Mouse (Mus musculus): ENCODE data around the gene BC024978. TPM values are rescaled to one million over a fixed set of nuclear protein-coding genes. Genes with fewer than 3 reads are reported as not detected.

Gene BC024978
- polyA plus RNA-seq, 1 experiment from 2014 or later: 3.6 TPM

- ATAC-seq (ENCODE audit: low read depth): no peak
- Histone ChIP-seq H3K27me3 (ENCODE audit: control insufficient read depth, insufficient read depth, low read length) (no peaks in the 10 kb centered on the region), H3K27ac (ENCODE audit: low read depth, low read length) (no peak overlapping the region), H3K9ac (replicated peaks; ENCODE audit: low read depth, low read length) (no peak overlapping the region), H3K4me1 (ENCODE audit: control insufficient read depth, insufficient read depth, low read length) (peaks cover 18% of the 10 kb centered on the region), H3K36me3 (ENCODE audit: control insufficient read depth, insufficient read depth, low read length) (0 out of 2 replicates have a peak, but pooled peaks cover 2% of the 10 kb centered on the region), H3K4me2 (ENCODE audit: low read depth, low read length) (no peak overlapping the region), H3K9me3 (ENCODE audit: control insufficient read depth, low read length) (no peaks in the 10 kb centered on the region), H3K4me3 (ENCODE audit: low read depth, low read length) (no peak overlapping the region)
These were observed 2.8 kb downstream of the BC024978 start for GRCm38 (mm10) chr7:27198355-27198754.

GRCm38 (mm10) chr7:27198779-27199178, 3.2 kb downstream of the BC024978 start:
- ATAC-seq (ENCODE audit: low read depth): no peak
- no peaks in the 10 kb centered on the region for H3K9me3 ChIP-seq (ENCODE audit: control insufficient read depth, low read length)
- peaks cover 14% of the 10 kb centered on the region for H3K4me1 ChIP-seq (ENCODE audit: control insufficient read depth, insufficient read depth, low read length)
- H3K4me3 ChIP-seq (ENCODE audit: low read depth, low read length): no peak overlapping the region
- 0 out of 2 replicates have a peak, but pooled peaks cover 4% of the 10 kb centered on the region for H3K36me3 ChIP-seq (ENCODE audit: control insufficient read depth, insufficient read depth, low read length)
- no peak overlapping the region for H3K27ac ChIP-seq (ENCODE audit: low read depth, low read length)
- H3K9ac ChIP-seq (replicated peaks; ENCODE audit: low read depth, low read length): no peak overlapping the region
- WGBS: 95% methylated on average over 8 of the region's 8 CpGs
- H3K4me2 ChIP-seq (ENCODE audit: low read depth, low read length): no peak overlapping the region
- no peaks in the 10 kb centered on the region for H3K27me3 ChIP-seq (ENCODE audit: control insufficient read depth, insufficient read depth, low read length)

GRCm38 (mm10) chr7:27203730-27204449, 8.3 kb downstream of the BC024978 start:
- Histone ChIP-seq H3K9me3 (ENCODE audit: control insufficient read depth, low read length) (no peaks in the 10 kb centered on the region), H3K9ac (replicated peaks; ENCODE audit: low read depth, low read length) (no peak overlapping the region), H3K4me1 (ENCODE audit: control insufficient read depth, insufficient read depth, low read length) (no peaks in the 10 kb centered on the region), H3K36me3 (ENCODE audit: control insufficient read depth, insufficient read depth, low read length) (peaks cover 23% of the 10 kb centered on the region; the same call in 1 of the 2 replicates), H3K27me3 (ENCODE audit: control insufficient read depth, insufficient read depth, low read length) (no peaks in the 10 kb centered on the region), H3K4me3 (ENCODE audit: low read depth, low read length) (no peak overlapping the region), H3K27ac (ENCODE audit: low read depth, low read length) (no peak overlapping the region), H3K4me2 (ENCODE audit: low read depth, low read length) (no peak overlapping the region)
- ATAC-seq (ENCODE audit: low read depth): no peak
- 97% methylated on average over 8 of the region's 8 CpGs for WGBS

GRCm38 (mm10) chr7:27212626-27213025, 17.0 kb downstream of the BC024978 start:
- WGBS: 85% methylated on average over 2 of the region's 2 CpGs
- no peaks in the 10 kb centered on the region for H3K9me3 ChIP-seq (ENCODE audit: control insufficient read depth, low read length)
- no peak overlapping the region for H3K4me2 ChIP-seq (ENCODE audit: low read depth, low read length)
- no peak overlapping the region for H3K4me3 ChIP-seq (ENCODE audit: low read depth, low read length)
- H3K27ac ChIP-seq (ENCODE audit: low read depth, low read length): no peak overlapping the region
- no peak overlapping the region for H3K9ac ChIP-seq (replicated peaks; ENCODE audit: low read depth, low read length)
- no peaks in the 10 kb centered on the region for H3K4me1 ChIP-seq (ENCODE audit: control insufficient read depth, insufficient read depth, low read length)
- peaks cover 58% of the 10 kb centered on the region for H3K36me3 ChIP-seq (ENCODE audit: control insufficient read depth, insufficient read depth, low read length)
- ATAC-seq (ENCODE audit: low read depth): no peak
- no peaks in the 10 kb centered on the region for H3K27me3 ChIP-seq (ENCODE audit: control insufficient read depth, insufficient read depth, low read length)

GRCm38 (mm10) chr7:27218586-27218985, 23.0 kb downstream of the BC024978 start:
- Histone ChIP-seq H3K36me3 (ENCODE audit: control insufficient read depth, insufficient read depth, low read length) (peaks cover 15% of the 10 kb centered on the region; the same call in 1 of the 2 replicates), H3K9me3 (ENCODE audit: control insufficient read depth, low read length) (no peaks in the 10 kb centered on the region), H3K4me1 (ENCODE audit: control insufficient read depth, insufficient read depth, low read length) (0 out of 2 replicates have a peak, but pooled peaks cover 2% of the 10 kb centered on the region), H3K4me3 (ENCODE audit: low read depth, low read length) (no peak overlapping the region), H3K27me3 (ENCODE audit: control insufficient read depth, insufficient read depth, low read length) (no peaks in the 10 kb centered on the region), H3K4me2 (ENCODE audit: low read depth, low read length) (no peak overlapping the region), H3K9ac (replicated peaks; ENCODE audit: low read depth, low read length) (no peak overlapping the region), H3K27ac (ENCODE audit: low read depth, low read length) (no peak overlapping the region)
- ATAC-seq (ENCODE audit: low read depth): no peak
- 87% methylated on average over 7 of the region's 7 CpGs for WGBS

- Histone ChIP-seq H3K27ac (ENCODE audit: low read depth, low read length) (no peak overlapping the region), H3K9me3 (ENCODE audit: control insufficient read depth, low read length) (no peaks in the 10 kb centered on the region), H3K4me3 (ENCODE audit: low read depth, low read length) (no peak overlapping the region), H3K4me1 (ENCODE audit: control insufficient read depth, insufficient read depth, low read length) (peaks cover 15% of the 10 kb centered on the region), H3K9ac (replicated peaks; ENCODE audit: low read depth, low read length) (no peak overlapping the region), H3K4me2 (ENCODE audit: low read depth, low read length) (no peak overlapping the region), H3K27me3 (ENCODE audit: control insufficient read depth, insufficient read depth, low read length) (no peaks in the 10 kb centered on the region), H3K36me3 (ENCODE audit: control insufficient read depth, insufficient read depth, low read length) (peaks cover 15% of the 10 kb centered on the region; the same call in 1 of the 2 replicates)
- ATAC-seq (ENCODE audit: low read depth): no peak
- 74% methylated on average over 11 of the region's 11 CpGs for WGBS
These were observed 24.4 kb downstream of the BC024978 start for GRCm38 (mm10) chr7:27219937-27220336.

GRCm38 (mm10) chr7:27221939-27222338, 26.4 kb downstream of the BC024978 start:
- no peak overlapping the region for H3K9ac ChIP-seq (replicated peaks; ENCODE audit: low read depth, low read length)
- H3K4me1 ChIP-seq (ENCODE audit: control insufficient read depth, insufficient read depth, low read length): peaks cover 35% of the 10 kb centered on the region
- H3K9me3 ChIP-seq (ENCODE audit: control insufficient read depth, low read length): no peaks in the 10 kb centered on the region
- no peaks in the 10 kb centered on the region for H3K27me3 ChIP-seq (ENCODE audit: control insufficient read depth, insufficient read depth, low read length)
- H3K4me2 ChIP-seq (ENCODE audit: low read depth, low read length): no peak overlapping the region
- no peak for ATAC-seq (ENCODE audit: low read depth)
- peaks cover 3% of the 10 kb centered on the region; the same call in 1 of the 2 replicates for H3K36me3 ChIP-seq (ENCODE audit: control insufficient read depth, insufficient read depth, low read length)
- H3K27ac ChIP-seq (ENCODE audit: low read depth, low read length): no peak overlapping the region
- WGBS: 82% methylated on average over 6 of the region's 6 CpGs
- H3K4me3 ChIP-seq (ENCODE audit: low read depth, low read length): no peak overlapping the region

GRCm38 (mm10) chr7:27222538-27222937, 27.0 kb downstream of the BC024978 start:
- H3K36me3 ChIP-seq (ENCODE audit: control insufficient read depth, insufficient read depth, low read length): peaks cover 3% of the 10 kb centered on the region; the same call in 1 of the 2 replicates
- no peak overlapping the region for H3K27ac ChIP-seq (ENCODE audit: low read depth, low read length)
- no peak overlapping the region for H3K9ac ChIP-seq (replicated peaks; ENCODE audit: low read depth, low read length)
- H3K27me3 ChIP-seq (ENCODE audit: control insufficient read depth, insufficient read depth, low read length): no peaks in the 10 kb centered on the region
- peaks cover 41% of the 10 kb centered on the region for H3K4me1 ChIP-seq (ENCODE audit: control insufficient read depth, insufficient read depth, low read length)
- H3K9me3 ChIP-seq (ENCODE audit: control insufficient read depth, low read length): no peaks in the 10 kb centered on the region
- H3K4me3 ChIP-seq (ENCODE audit: low read depth, low read length): no peak overlapping the region
- no peak overlapping the region for H3K4me2 ChIP-seq (ENCODE audit: low read depth, low read length)
- no peak for ATAC-seq (ENCODE audit: low read depth)
- WGBS: 79% methylated on average over 1 of the region's 1 CpGs

GRCm38 (mm10) chr7:27224877-27225575, 29.4 kb downstream of the BC024978 start:
- peaks cover 46% of the 10 kb centered on the region for H3K4me1 ChIP-seq (ENCODE audit: control insufficient read depth, insufficient read depth, low read length)
- peak overlapping the region; percentile 87 for H3K4me2 ChIP-seq (ENCODE audit: low read depth, low read length)
- ATAC-seq (ENCODE audit: low read depth): no peak
- WGBS: 65% methylated on average over 11 of the region's 11 CpGs
- H3K9ac ChIP-seq (replicated peaks; ENCODE audit: low read depth, low read length): peak overlapping the region; percentile 30; the same call in 1 of the 2 replicates
- H3K36me3 ChIP-seq (ENCODE audit: control insufficient read depth, insufficient read depth, low read length): no peaks in the 10 kb centered on the region
- H3K9me3 ChIP-seq (ENCODE audit: control insufficient read depth, low read length): no peaks in the 10 kb centered on the region
- H3K4me3 ChIP-seq (ENCODE audit: low read depth, low read length): 0 out of 2 replicates have a peak overlapping the region, but pooled peaks have one; percentile 89
- H3K27me3 ChIP-seq (ENCODE audit: control insufficient read depth, insufficient read depth, low read length): no peaks in the 10 kb centered on the region
- H3K27ac ChIP-seq (ENCODE audit: low read depth, low read length): no peak overlapping the region
